Mouse (Mus musculus) stomach, embryonic 14.5 days (tissue): ENCODE results near the gene Plpp7. TPM values are rescaled to one million over a fixed set of nuclear protein-coding genes. Genes with fewer than 3 reads are reported as not detected.

Experiments
- ATAC-seq: fragments of 200-750 bp; cut with Nextera tagmentation; 2 replicates; pipeline ENCODE4 v1.8.0; 2017; ENCODE audit warnings: low read depth, moderate TSS enrichment; ENCODE audit not compliant: insufficient number of reproducible peaks, insufficient read depth, low FRiP score
- H3K27ac ChIP-seq: fragments of 300-500 bp; sonication (generic); 2 replicates; pipeline ENCODE4 v1.5.1; 2014; ENCODE audit warnings: mild to moderate bottlenecking, low read length, moderate library complexity, mixed read lengths
- H3K27me3 ChIP-seq: fragments of 300-500 bp; sonication (generic); 2 replicates; pipeline ENCODE4 v1.6.1; 2014; ENCODE audit warnings: low read length, control low read depth, mixed read lengths; ENCODE audit not compliant: control insufficient read depth, insufficient read depth
- H3K36me3 ChIP-seq: fragments of 300-500 bp; sonication (generic); 2 replicates; pipeline ENCODE4 v1.6.1; 2014; ENCODE audit warnings: mild to moderate bottlenecking, control low read depth, low read length, moderate library complexity, mixed read lengths; ENCODE audit not compliant: control insufficient read depth, insufficient read depth
- H3K4me1 ChIP-seq: fragments of 300-500 bp; sonication (generic); 2 replicates; pipeline ENCODE4 v1.6.1; 2014; ENCODE audit warnings: low read length, control low read depth, mixed read lengths; ENCODE audit not compliant: control insufficient read depth, insufficient read depth
- H3K4me2 ChIP-seq: fragments of 300-500 bp; sonication (generic); replicated peaks from 2 replicates; pipeline ENCODE4 v1.6.1; 2014; ENCODE audit warnings: low read depth, low read length, control low read depth
- H3K4me3 ChIP-seq: fragments of 300-500 bp; sonication (generic); 2 replicates; pipeline ENCODE4 v1.5.1; 2014; ENCODE audit warnings: low read depth, low read length, control low read depth
- H3K9ac ChIP-seq: fragments of 300-500 bp; sonication (generic); replicated peaks from 2 replicates; pipeline ENCODE4 v1.6.1; 2014; ENCODE audit warnings: low read depth, mild to moderate bottlenecking, control low read depth, low read length, moderate library complexity, mixed read lengths
- H3K9me3 ChIP-seq: fragments of 300-500 bp; sonication (generic); 2 replicates; pipeline ENCODE4 v1.6.1; 2016; ENCODE audit warnings: low read depth, low read length, control low read depth; ENCODE audit not compliant: control insufficient read depth
- WGBS: fragments of 180-500 bp; shearing (Covaris S2); extraction: QIAGEN DNeasy Blood & Tissue Kit; methylation state at CpG from one replicate; pipeline ENCODE4 v1.1.7; 2014; 5-methylcytosine and 5-hydroxymethylcytosine counted together
- polyA plus RNA-seq: library from polyadenylated mRNA; unstranded; fragments of >200 nt; fragmentation: Nextera tagmentation; extraction: Ambion mirVana; gene quantifications from 2 replicates; pipeline ENCODE4 v1.2.1, GENCODE M21; 2014

Gene Plpp7
- polyA plus RNA-seq, 1 experiment from 2014 or later = 3.3 TPM

- no peaks in the 10 kb centered on the region for H3K27me3 ChIP-seq
- no peak for ATAC-seq
- H3K4me1 ChIP-seq = no peaks in the 10 kb centered on the region
- H3K36me3 ChIP-seq = no peaks in the 10 kb centered on the region
- 79% methylated on average over 5 of the region's 5 CpGs for WGBS
- H3K4me2 ChIP-seq = no peak overlapping the region
- H3K27ac ChIP-seq = no peak overlapping the region
- H3K9ac ChIP-seq = no peak overlapping the region
- no peak overlapping the region for H3K4me3 ChIP-seq
- no peaks in the 10 kb centered on the region for H3K9me3 ChIP-seq
Measured at GRCm38 (mm10) chr2:32144633-32145032, 49.3 kb downstream of the Plpp7 start.

- ATAC-seq = no peak
- no peaks in the 10 kb centered on the region for H3K9me3 ChIP-seq
- H3K4me1 ChIP-seq = no peaks in the 10 kb centered on the region
- no peak overlapping the region for H3K4me3 ChIP-seq
- H3K36me3 ChIP-seq = no peaks in the 10 kb centered on the region
- 72% methylated on average over 5 of the region's 5 CpGs for WGBS
- no peak overlapping the region for H3K27ac ChIP-seq
- no peak overlapping the region for H3K9ac ChIP-seq
- no peaks in the 10 kb centered on the region for H3K27me3 ChIP-seq
- no peak overlapping the region for H3K4me2 ChIP-seq
Measured at GRCm38 (mm10) chr2:32146617-32147162, 51.4 kb downstream of the Plpp7 start.

GRCm38 (mm10) chr2:32150135-32150534, 54.8 kb downstream of the Plpp7 start:
- H3K4me2 ChIP-seq = peak overlapping the region; percentile 93
- H3K9ac ChIP-seq = peak overlapping the region; percentile 100; the same call in 1 of the 2 replicates
- H3K4me3 ChIP-seq = peak overlapping the region; percentile 75; the same call in 1 of the 2 replicates
- H3K27me3 ChIP-seq = no peaks in the 10 kb centered on the region
- no peaks in the 10 kb centered on the region for H3K36me3 ChIP-seq
- WGBS = 31% methylated on average over 1 of the region's 1 CpGs
- ATAC-seq = no peak
- peaks cover 27% of the 10 kb centered on the region for H3K4me1 ChIP-seq
- H3K27ac ChIP-seq = peak overlapping the region; percentile 78
- no peaks in the 10 kb centered on the region for H3K9me3 ChIP-seq

DNA sequence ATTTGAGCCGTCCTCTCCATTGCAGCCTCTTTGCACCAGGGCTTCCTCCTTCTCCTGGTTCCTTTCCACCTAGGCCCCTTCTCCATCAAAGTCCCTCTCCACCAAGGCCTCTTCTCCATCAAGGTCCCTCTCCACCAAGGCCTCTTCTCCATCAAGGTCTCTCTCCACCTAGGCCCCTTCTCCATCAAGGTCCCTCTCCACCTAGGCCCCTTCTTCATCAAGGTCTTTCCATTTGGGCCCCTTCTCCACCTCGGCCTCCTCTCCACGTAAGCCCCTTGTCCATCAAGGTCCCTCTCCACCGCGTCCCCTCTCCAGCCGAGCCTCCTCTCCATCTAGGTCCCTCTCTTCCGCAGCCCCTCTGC, 55.2 kb downstream of the Plpp7 start:
- Histone ChIP-seq H3K36me3 (no peaks in the 10 kb centered on the region), H3K9ac (peak overlapping the region; percentile 100; the same call in 1 of the 2 replicates), H3K4me3 (peak overlapping the region; percentile 75), H3K4me2 (peak overlapping the region; percentile 93), H3K27me3 (no peaks in the 10 kb centered on the region), H3K4me1 (peaks cover 31% of the 10 kb centered on the region), H3K9me3 (no peaks in the 10 kb centered on the region), H3K27ac (peak overlapping the region; percentile 78)
- ATAC-seq = no peak; the same call in 1 of the 2 replicates
- 7% methylated on average over 7 of the region's 7 CpGs for WGBS

DNA sequence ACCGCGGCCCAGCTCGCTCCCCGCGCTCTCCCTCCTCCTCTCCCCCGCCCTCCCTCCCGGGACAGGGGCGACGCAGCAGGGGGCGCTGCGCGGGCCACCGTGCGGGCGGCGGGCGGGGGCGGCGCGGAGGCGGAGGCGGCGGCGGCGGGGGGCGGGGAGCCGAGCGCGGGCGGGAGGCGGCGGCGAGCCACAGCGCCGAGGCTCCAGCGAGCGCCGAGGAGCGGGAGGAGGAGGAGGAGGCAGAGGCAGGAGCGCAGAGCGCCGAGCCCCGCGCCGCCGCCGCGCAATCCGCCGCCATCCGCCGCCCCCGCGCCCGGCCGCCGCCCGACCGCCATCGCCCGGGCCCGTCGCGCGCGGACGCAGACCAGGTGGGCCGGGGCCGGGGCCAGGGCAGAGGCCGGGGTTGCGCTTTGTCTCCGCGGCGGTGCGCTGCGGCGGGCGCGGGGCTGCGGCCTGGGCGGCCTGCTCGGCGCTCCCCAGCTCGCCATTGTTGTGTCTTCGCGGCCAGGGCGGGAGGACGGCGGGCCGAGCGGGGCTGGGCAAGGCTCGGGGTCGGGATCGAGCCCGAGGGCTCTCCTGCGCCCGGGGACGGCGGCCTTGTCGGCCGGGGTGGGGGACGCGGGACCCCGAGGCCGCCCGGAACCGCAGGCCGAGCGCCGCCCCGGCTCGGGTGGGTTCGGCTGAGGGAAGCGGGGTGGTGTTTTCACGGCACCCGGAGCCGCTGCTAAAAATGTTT, 55.8 kb downstream of the Plpp7 start, which contains the start of gene Prrc2b:
Prrc2b (plus strand) TSS at position 159 of the 736 bp plus-strand sequence.
- Histone ChIP-seq H3K27ac (peak within 1 kb of the TSS; percentile 99), H3K4me3 (peak within 1 kb of the TSS; percentile 75), H3K9ac (peak within 1 kb of the TSS; percentile 100), H3K4me2 (peak within 1 kb of the TSS; percentile 93), H3K4me1 (peaks cover 37% of the 10 kb centered on the region), H3K27me3 (no peaks in the 10 kb centered on the region), H3K9me3 (no peaks in the 10 kb centered on the region), H3K36me3 (no peaks in the 10 kb centered on the region)
- WGBS = under 1% methylated on average over 65 of the region's 117 CpGs
- ATAC-seq = peak; percentile 80

- H3K36me3 ChIP-seq = no peaks in the 10 kb centered on the region
- H3K9me3 ChIP-seq = no peaks in the 10 kb centered on the region
- H3K27ac ChIP-seq = peak overlapping the region; percentile 99
- ATAC-seq = no peak
- H3K4me3 ChIP-seq = peak overlapping the region; percentile 75
- H3K27me3 ChIP-seq = no peaks in the 10 kb centered on the region
- 0% methylated on average over 22 of the region's 22 CpGs for WGBS
- peak overlapping the region; percentile 93 for H3K4me2 ChIP-seq
- peak overlapping the region; percentile 100 for H3K9ac ChIP-seq
- H3K4me1 ChIP-seq = peaks cover 44% of the 10 kb centered on the region
Measured at GRCm38 (mm10) chr2:32151660-32152366, 56.5 kb downstream of the Plpp7 start.

- Histone ChIP-seq H3K4me1 (peaks cover 51% of the 10 kb centered on the region), H3K4me3 (peak overlapping the region; percentile 75), H3K27ac (peak overlapping the region; percentile 99), H3K36me3 (no peaks in the 10 kb centered on the region), H3K9me3 (no peaks in the 10 kb centered on the region), H3K9ac (peak overlapping the region; percentile 100), H3K27me3 (no peaks in the 10 kb centered on the region), H3K4me2 (peak overlapping the region; percentile 93)
- ATAC-seq = no peak
- WGBS = 14% methylated on average over 12 of the region's 12 CpGs
Measured at GRCm38 (mm10) chr2:32152367-32153034, 57.2 kb downstream of the Plpp7 start.
